Mouse (Mus musculus): ENCODE results near the gene Nrap. TPM values are rescaled to one million over a fixed set of nuclear protein-coding genes. Genes with fewer than 3 reads are reported as not detected.

Gene Nrap
- total RNA-seq, 2 experiments from 2014 or later, result 0.51 TPM; not detected in 1

- ATAC-seq (replicated peaks; ENCODE audit: low FRiP score, poor library complexity, severe bottlenecking), result no peak
These were observed 117.8 kb downstream of the Nrap start for GRCm38 (mm10) chr19:56272081-56272480.

Other genes starting within 250 kb of the Nrap start
- gene Habp2, start 102.9 kb downstream of the Nrap start, total RNA-seq (2015; ENCODE audit: low replicate concordance), result not detected in 2 replicates
- not detected in 2 replicates for gene Habp2, start 102.9 kb downstream of the Nrap start, total RNA-seq (2017; ENCODE audit: low replicate concordance)
- 14.8 and 17.6 TPM in 2 replicates for gene Casp7, start 7.1 kb upstream of the Nrap start, total RNA-seq (2015; ENCODE audit: low replicate concordance)
- 15.0 and 17.6 TPM in 2 replicates for gene Casp7, start 7.1 kb upstream of the Nrap start, total RNA-seq (2017; ENCODE audit: low replicate concordance)
- not detected in 2 replicates for gene Plekhs1, start 71.6 kb upstream of the Nrap start, total RNA-seq (2015; ENCODE audit: low replicate concordance)
- 0.28 TPM in 1 of 2 replicates, not detected in the other for gene Plekhs1, start 71.6 kb upstream of the Nrap start, total RNA-seq (2017; ENCODE audit: low replicate concordance)
- 23.4 and 27.3 TPM in 2 replicates for gene Dclre1a, start 158.2 kb upstream of the Nrap start, total RNA-seq (2015; ENCODE audit: low replicate concordance)
- gene Dclre1a, start 158.2 kb upstream of the Nrap start, total RNA-seq (2017; ENCODE audit: low replicate concordance), result 13.5 and 16.2 TPM in 2 replicates
- 3.8 and 5.9 TPM in 2 replicates for gene Nhlrc2, start 158.2 kb upstream of the Nrap start, total RNA-seq (2015; ENCODE audit: low replicate concordance)
- 6.1 and 8.2 TPM in 2 replicates for gene Nhlrc2, start 158.2 kb upstream of the Nrap start, total RNA-seq (2017; ENCODE audit: low replicate concordance)

Data from erythroblast, adult 5-6 weeks (primary cell).